Mouse (Mus musculus) adrenal gland, postnatal 25 days (tissue): Measurements from ENCODE around the gene Cyp2b10. TPM values are rescaled to one million over a fixed set of nuclear protein-coding genes. Genes with fewer than 3 reads are reported as not detected.
"Not testable (repeated sequence)": the region's sequence is repeated elsewhere in the genome, so short reads cannot be mapped to it uniquely, and the experiment has no call there.

ENCODE experiments used
- DNase-seq: peaks from one replicate; pipeline ENCODE4 v3.0.0; 2021; ENCODE audit warnings: mixed read lengths
- long read RNA-seq: library from polyadenylated mRNA; stranded (forward); transcript quantifications from one replicate; pipeline ENCODE4 v2.0.0, GENCODE M21; 2021
- total RNA-seq: library from RNA; stranded (reverse); gene quantifications from 2 replicates; pipeline ENCODE4 v1.2.3, GENCODE M21; 2021

Gene Cyp2b10
- 4.3 and 8.9 TPM in 2 replicates for total RNA-seq
- long read RNA-seq, transcript Cyp2b10-202 (9 exons, 1,916 nt): major isoform, 31 of 34 reads
- long read RNA-seq, partial matches to known transcripts: 3 of 34 reads
- long read RNA-seq, other reads (novel, unspliced or antisense): 0 of 34 reads

DNA sequence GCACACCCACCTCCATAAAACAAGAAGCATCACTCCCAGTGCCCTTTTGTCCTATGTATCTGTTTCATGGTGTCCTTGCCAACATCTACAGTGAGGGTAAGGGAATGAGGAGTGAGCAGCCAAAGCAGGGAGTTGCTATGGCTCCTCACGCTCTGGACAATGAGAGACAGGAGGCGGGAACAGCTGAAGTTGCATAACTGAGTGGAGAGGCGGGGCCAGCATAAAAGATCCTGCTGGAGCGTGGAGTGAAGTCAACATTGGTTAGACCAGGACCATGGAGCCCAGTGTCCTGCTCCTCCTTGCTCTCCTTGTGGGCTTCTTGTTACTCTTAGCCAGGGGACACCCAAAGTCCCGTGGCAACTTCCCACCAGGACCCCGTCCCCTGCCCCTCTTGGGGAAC, at the start of gene Cyp2b10:
Cyp2b10 (plus strand) TSS at position 210 of the 400 bp plus-strand sequence.
- no peak for DNase-seq

DNA sequence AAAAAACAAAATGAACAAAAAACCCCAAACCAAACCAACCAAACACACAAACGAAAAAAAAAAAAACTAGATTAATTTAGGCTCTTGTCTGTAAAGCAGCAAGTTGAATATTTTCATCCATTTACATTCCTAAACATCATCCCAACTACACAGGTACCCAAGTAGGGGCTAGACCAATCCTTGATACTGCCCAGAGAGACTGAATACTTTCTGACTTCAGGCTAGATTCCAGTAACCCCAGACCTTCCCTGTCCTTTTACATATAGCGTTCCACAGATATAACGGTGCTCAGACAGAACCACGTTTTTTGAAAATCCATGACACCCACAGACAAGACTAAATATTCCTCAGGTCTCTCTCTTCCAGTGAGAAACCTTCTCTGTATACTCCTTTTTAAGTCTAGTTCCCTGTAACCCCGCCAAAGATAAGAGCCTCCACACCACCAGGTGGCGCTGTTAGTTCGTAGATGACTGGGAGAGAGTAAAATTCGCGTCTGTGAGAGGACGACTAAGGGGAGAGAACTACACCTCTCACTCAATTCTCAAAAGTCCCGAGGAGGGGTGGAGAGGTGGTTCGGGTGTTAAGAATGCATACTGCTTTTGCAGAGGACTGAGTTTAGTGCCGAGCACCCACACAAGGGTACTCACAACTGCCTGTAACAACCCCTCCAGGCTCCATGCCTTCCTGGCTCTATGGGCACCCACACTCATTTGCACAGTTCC, 49.5 kb upstream of the Cyp2b10 start:
- DNase-seq: peak; percentile 91

DNA sequence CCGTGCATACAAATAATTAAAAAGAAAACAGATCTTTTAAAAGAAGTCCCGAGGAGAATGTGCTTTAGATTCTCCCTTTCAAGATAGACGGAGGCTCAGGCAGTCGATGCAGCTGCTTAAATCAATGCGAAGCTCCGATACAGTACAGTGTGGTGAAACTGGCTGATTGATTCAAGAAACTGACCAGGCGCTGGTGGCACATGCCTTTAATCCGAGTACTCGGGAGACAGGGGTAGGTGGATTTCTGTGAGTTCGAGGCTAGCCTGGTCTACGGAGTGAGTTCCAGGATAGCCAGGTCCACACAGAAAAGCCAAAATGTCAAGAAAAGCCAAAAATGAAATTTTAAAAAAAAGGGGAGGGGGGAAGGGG, 49.0 kb upstream of the Cyp2b10 start:
- DNase-seq: peak; percentile 5

DNA sequence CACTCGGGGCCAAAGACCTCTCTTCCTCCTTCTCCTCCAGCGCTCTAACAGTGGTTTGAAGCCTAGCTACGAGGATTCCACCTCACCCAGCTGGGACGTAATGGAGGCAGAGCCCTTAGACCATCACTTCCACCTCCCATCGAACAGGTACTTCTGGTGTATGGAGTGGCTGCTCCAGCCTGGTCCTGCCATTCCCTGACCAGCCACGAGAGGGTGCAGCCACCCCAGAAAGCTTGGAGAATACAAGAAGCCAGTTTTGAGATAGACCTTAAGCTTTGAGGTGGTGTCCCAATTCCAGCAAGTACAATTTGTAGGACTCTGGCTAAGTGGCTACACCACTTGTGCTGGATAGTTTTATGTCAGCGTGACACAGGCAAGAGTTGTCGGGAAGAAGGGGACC, 42.3 kb upstream of the Cyp2b10 start:
- peak; percentile 68 for DNase-seq

DNA sequence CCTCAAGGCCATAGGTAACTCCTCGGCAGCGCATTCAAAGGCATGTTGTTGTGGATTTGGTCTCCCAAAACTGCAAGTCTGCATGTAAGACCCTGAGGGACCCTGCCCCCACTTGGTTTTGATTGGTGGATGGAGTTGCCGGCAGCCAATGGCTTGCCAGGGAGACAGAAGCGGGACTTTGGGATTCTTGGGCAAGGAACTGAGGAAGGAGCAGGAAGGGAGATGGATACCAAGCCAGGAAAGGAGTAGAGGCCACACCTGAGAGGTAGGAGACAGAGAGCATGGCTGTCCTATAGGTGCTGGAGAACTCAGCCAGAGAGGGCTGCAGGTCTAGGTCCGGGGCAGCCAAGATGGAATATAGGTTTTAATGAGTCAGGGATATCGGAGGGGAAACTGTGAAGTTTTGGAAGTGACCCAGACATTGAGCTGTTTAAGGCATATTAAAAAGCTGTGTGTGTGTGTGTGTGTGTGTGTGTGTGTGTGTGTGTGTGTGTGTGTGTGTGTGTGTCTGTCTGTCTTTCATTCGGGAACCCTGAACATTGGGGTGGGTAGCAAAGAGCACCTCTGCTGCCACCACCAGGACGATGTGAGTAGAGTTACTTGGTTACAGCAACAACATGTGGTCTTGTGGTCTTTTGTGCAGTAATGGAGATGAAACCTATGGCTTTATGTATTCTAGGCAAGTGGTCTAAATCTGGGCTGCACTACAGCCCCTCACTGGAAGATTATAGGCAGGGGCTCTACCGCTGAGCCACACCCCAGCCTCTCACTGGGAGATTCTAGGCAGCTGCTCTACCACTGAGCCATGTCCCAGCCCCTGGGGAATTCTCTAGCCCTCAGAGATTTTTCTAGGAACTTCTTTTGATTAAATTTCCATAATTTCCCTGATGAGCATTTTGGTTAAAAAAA, 37.2 kb upstream of the Cyp2b10 start:
- no peak for DNase-seq

DNA sequence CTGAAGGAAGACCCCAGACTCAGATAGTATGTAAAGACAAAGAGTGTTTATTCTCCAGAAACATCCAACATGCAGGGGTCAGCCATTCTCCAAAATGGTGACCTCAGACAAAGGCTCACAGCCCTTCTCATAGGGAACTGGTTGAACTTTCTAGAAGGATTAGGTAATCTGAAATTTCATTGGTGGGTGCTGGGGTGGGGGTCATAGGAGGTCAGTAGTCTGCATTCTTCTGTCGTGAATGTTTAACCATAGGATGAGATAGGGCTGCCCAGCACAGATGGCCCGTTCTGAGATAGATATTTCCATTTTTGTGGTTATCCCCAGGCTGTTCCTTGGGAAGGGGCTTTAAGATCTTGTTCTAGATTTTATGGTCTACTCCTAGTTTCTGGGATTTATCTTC, 35.1 kb upstream of the Cyp2b10 start:
- no peak for DNase-seq

DNA sequence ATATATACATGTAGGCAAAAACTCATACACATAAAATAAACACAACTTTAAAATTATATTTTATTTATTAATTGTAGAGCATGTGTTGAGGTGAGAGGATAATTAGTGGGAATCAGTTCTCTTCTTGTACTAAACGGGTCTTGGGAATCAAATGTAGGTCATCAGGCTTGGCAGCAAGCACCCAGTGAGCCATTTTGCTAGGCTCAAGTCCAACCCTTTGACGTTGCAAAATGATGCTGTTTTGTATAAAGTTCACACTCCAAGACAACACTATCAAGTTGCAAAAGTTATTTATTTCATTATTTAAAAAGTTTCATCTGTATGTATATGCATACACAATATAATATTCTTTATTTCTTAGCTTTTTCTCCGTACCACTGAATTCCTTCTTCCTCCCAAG, 33.7 kb upstream of the Cyp2b10 start:
- DNase-seq: no peak

DNA sequence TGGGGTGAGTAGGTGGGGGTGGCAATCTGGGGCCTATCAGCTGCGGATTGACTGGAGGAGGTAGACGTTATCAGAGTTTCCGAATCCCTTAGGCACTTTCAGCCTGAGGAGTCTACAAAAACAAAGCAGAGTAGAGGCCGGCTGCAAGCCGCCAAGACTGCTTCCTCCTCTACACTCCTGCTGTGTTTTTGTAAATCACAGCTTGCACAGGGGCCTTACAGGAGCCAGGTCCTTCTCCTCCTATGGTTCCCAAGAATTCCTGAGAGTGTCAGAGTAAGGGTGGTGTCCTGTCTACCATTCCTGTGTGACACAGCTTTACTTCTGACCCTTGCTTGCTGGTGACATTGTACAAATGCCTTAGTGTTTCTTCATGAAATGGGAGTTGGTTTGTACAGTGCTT, 32.6 kb upstream of the Cyp2b10 start:
- DNase-seq: no peak

DNA sequence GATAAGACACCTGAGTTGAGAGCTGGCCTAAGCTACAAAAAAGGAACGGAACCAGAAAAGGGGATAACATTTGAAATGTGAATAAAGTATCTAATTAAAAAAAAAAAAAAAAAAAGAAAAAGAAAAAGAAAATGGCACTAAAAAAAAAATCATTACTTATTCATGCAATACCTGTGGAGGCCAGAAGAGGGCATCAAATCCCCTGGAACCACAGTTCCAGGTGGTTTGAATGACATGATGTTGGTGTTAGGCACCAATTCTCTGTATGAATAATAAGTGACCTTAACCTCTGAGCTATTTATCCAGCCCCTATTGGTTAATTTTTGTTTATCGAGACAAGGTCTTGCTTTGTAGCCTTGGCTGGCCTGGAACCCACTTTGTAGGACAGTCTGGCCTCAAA, 27.6 kb upstream of the Cyp2b10 start:
- no peak for DNase-seq

DNA sequence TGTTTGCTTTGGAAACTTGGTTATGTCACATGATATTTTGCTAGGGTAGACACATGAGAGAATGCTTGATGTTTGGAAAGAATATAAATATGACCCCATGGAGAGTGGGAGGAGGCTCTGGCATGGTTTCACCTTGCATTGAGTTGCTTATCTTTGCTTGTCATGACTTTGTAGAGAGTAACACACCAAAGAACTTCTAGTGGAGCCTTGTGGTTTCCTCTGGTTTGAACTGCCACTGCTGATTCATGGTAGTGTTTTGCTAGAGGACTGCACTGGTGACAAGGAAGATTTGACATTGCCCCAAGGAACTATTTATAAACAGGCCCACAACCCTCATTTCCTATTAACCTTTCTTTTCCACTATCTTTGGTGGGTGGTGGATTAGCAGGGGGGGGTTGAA, 24.8 kb upstream of the Cyp2b10 start:
- DNase-seq: no peak

DNA sequence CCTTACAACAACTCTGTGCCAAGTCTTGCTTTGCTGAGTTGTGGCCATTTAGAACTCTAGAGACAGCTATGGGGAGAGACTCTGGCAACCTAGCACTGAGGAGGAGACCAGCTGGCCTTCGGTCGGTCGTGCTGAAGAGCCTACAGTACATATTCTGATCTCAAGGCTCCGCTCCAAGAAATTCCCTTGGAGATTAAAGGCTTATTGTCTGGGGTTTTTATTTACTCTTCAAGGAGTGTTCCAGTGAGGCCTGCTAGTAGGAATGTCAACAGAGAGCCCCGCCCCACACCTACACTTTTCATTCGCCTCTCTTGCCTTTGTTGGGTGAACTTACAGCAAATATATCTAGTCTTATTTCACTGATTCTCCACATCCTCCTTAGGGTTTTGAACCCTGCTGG, 18.7 kb upstream of the Cyp2b10 start:
- DNase-seq: no peak

DNA sequence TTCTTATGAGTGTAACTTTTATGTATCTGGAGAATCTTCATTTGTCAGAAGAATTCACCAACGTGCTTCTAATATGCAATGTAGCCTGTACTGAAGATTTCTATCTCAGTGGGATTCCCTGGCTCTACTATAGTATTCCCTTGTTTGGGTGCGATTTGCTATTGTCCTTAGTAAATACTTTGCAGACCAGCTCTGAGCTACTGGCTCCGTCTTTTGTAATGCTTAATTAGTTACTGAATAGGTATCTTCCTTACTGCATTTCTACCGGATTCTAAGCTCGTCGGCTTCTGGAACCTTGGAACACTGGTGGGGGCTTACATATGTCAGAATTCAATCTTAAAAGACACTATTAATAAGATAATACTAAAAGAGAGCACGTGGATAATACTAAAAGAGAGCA, 16.7 kb upstream of the Cyp2b10 start:
- DNase-seq: not testable (repeated sequence)

DNA sequence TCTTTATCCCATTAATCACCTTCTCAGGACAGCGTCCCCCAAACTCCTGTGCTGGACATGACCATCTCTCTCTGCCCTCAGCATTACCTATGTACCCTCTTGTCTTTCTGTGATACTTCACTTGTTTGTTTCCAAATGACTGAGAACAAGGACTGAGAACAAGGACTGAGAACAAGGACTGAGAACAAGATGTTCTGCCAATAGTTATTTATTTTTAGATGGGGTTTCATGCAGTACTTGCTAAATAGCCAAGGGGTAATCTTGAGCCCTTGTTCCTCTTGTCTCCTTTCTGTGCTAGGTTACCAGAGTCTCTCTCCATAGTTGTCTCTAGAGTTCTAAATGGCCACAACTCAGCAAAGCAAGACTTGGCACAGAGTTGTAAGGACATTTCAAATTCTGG, 13.1 kb upstream of the Cyp2b10 start:
- no peak for DNase-seq

DNA sequence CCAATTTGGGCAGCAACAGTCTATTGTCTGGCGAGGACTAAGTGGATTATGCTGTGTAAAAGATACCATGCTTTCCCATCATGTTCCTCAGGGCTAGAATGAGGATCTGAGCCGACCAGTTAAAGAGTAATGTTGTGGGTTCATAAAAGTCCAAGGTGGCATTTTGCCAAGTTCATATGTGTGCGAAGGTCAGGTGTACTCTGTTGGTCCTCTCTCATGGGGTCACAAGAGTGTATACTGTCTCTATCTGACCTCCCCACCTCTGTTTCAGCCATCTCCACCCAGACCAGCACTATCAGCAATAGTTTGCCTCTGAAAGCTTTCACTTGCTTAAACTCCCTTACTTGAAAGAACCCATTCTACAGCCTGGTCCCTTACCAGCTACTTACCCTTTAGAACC, 9.7 kb upstream of the Cyp2b10 start:
- DNase-seq: no peak

DNA sequence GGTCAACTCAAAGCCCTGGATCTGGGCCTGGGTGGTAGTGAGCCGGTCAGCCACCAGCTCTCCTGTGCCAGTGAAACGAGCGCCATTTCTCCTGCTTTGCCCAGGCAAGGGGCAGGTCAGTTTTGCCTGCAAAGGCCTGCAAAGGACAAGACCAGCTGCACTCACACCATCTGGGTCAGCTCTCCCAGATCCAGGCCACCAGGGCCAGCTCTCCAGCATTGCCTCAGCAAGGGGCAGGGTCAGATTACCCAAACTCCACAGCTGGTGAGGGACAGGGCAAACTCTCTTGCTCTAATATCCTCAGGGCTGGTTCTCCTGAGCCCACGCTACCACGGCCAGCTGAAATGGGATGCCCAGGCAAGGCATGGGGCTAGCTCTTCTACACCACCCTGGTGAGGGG, 4.3 kb upstream of the Cyp2b10 start:
- no peak for DNase-seq

DNA sequence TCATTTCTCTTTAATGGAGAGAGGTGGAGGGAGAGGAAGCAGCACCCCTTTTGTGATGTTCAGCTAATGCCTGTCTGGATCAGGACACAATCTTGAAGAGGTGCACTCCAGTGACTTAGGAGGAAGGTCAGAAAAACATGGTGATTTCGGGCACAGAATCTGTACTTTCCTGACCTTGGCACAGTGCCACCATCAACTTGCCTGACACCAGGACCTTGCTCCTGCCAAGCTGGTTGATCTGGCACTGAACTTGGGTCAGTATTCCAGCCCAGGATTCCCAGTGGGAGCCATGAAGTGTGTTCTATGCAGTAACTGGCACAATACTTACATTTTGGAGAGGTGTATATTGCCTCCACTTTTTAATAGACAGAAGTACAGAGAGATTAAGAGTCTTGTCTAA, 2.3 kb upstream of the Cyp2b10 start:
- DNase-seq: peak; percentile 47

DNA sequence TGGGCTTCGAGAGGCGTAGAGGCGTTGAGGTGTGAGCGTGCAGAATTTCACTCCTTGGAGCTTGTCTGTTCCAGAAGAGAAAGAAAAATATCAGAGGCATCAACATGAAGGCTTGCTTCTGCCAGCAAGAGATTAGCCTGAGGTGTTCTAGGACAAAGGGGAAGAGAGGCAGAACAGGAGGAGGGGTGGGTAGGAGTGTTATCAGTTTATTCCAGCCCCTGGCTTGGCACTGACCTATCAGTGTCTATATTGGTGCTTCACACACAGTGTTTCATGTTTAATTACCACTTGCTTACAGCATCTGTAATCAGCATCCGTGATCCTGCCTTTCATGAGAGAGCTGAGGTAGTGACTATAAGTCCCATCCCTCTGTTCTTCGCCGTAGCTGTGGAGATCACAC, 644 bp downstream of the Cyp2b10 start:
- DNase-seq: no peak

DNA sequence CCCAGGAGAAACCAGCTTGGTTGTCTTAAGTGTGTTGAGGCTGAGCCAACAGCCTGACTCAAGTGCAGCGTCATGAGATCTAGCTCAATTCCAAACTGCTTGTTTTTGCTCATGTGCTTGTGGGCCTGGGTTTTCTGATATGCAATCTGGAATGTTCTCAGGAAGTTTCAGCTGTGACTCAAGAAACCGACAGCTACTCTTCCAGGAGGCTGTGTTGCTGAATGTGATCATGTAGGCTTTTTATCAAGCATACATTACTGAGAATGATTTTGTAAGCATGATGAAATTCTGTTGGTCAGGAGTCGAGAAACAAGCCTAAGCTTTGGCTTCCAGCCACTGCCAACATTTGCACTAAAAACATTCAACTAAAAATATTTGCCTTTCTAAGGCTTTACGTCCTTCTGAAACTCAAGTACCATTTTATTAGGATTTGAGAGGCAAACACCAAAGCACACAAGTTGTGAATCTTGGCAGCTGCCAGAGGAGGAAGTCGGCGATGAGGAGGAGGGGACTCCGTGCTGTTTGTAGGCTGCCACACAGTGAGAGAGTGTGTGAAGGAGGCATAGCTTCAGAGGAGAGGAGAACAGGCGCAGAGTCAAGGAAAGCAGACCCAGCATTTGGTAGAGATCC, 4.8 kb downstream of the Cyp2b10 start:
- DNase-seq: no peak

DNA sequence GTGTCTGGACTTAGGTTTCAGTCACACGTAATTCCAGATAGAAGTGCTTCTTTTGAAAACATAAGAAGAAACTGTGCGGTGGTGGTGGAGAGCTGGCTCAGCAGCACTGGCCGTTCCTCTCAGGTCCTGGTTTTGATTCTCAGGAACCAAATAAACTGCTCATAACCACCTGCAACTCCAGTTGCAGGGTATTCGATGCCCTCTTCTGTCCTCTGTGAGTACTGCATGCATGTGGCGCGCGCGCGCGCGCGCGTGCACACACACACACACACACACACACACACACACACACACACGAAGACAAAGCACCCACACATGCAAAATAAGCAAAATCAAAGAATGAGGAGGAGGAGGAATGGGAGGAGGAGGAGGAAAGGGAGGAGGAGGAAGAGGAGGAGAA, 5.7 kb downstream of the Cyp2b10 start:
- DNase-seq: no peak

DNA sequence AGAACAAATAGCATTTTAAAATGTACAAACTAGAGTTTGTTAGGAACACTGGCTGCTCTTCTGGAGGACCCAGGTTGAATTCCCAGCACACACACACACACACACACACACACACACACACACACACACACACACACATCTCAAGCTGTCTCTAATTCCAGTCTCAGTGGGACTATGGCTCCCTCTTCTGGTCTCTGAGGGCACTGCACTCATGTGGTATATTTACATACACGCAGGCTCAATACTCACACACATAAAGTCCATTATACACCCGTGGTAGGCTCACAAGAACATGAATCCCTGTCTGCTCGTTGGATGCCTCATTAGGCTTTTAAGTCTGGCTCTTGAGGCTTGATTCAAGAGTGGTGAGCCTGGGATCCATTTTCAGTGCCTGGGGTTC, 6.6 kb downstream of the Cyp2b10 start:
- no peak for DNase-seq

DNA sequence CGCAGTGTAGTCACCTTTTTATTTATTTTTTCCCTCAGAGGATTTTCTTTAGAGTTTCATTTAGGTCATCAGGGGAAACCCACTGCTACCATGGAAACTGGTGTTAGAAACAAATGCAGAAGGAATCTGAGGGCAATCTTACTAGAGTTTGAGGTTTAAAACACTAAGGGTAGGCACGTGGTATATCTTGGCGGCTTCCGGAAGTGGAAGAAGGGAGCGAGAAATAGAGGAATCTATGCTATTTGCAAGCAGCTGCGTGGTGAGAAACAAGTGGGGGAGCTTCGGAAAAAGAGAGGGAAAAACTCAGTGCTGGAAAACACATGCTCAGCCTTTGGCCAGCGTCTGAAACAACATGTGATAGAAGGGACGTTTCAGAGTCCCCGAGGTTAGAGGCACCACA, 7.1 kb downstream of the Cyp2b10 start:
- no peak for DNase-seq

DNA sequence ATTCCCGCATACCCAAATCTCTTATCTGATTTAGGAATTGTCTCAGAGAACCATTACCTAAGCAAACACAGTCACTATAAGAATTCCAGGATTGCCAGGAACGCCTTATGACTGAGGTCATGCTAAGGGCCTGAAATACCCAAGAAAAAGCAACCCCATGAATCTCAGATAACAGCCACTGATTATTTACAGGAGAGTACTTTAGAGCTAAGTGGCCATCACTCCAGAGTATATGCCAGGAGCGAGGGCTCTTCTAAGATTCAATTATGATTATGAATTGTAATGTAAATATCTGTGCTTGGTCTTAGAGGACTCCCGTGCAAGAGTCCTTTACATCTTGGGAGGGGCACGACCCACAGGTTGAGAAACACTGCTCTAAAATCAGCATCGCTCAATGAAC, 10.0 kb downstream of the Cyp2b10 start:
- no peak for DNase-seq

DNA sequence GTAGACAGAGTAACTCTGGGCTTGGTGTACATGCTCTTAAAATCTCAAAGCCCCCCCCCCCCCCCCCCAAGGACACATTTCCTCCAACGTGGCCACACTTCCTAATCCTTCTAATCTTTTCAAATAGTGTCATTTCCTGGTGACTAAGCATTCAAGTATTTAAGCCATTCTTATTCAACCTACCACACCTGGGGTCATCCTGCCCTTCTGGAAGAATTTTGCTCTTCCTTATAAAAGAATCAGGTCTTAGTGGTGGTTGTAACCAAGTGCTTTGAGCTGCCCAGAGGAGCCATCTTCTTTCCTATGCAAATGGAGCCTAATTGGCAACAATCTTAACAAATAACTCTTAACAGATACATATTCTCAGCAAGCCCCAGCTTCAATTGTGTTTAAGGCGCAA, 12.6 kb downstream of the Cyp2b10 start:
- DNase-seq: no peak
